Mouse (Mus musculus): ENCODE measurements around the gene Pth2.

Pth2 gene

GRCm38 (mm10) chr7:45167761-45168445 lies 12.9 kb upstream of the Pth2 start:
- in situ Hi-C loops (cut with MboI; ENCODE audit: unreplicated experiment in 2 of 2) = loop anchor here (5.0 kb wide), 2 partner anchors 34 to 134 kb away; partner anchors contain the start of gene Ccdc155 (in 1 of the 2)

- in situ Hi-C loops (cut with MboI; ENCODE audit: unreplicated experiment in 2 of 2) = loop anchor here (5.0 kb wide), 2 partner anchors 34 to 134 kb away; partner anchors contain the start of gene Ccdc155 (in 1 of the 2)
Measured at GRCm38 (mm10) chr7:45168656-45169055, 12.1 kb upstream of the Pth2 start.

GRCm38 (mm10) chr7:45169495-45169894 lies 11.3 kb upstream of the Pth2 start:
- in situ Hi-C loops (cut with MboI; ENCODE audit: unreplicated experiment in 2 of 2) = loop anchor here (5.0 kb wide), 2 partner anchors 33 to 133 kb away; partner anchors contain the start of gene Ccdc155 (in 1 of the 2)

GRCm38 (mm10) chr7:45172974-45173373 lies 7.8 kb upstream of the Pth2 start:
- in situ Hi-C loops (cut with MboI; ENCODE audit: unreplicated experiment in 2 of 2) = loop anchor here in 1 of 2 experiments (5.0 kb wide), 1 partner anchor 129 kb away; no protein-coding TSS in a partner anchor

- in situ Hi-C loops (cut with MboI; ENCODE audit: unreplicated experiment in 2 of 2) = loop anchor here in 1 of 2 experiments (5.0 kb wide), 1 partner anchor 129 kb away; no protein-coding TSS in a partner anchor
Measured at GRCm38 (mm10) chr7:45173772-45174171, 7.0 kb upstream of the Pth2 start.

GRCm38 (mm10) chr7:45174567-45175280 lies 6.1 kb upstream of the Pth2 start:
- in situ Hi-C loops (cut with MboI; ENCODE audit: unreplicated experiment in 2 of 2) = loop anchor here in 1 of 2 experiments (5.0 kb wide), 1 partner anchor 128 kb away; no protein-coding TSS in a partner anchor

- in situ Hi-C loops (cut with MboI; ENCODE audit: unreplicated experiment in 2 of 2) = no loop called here
Measured at GRCm38 (mm10) chr7:45175398-45175797, 5.4 kb upstream of the Pth2 start.

- in situ Hi-C loops (cut with MboI; ENCODE audit: unreplicated experiment in 2 of 2) = no loop called here
Measured at GRCm38 (mm10) chr7:45175929-45176328, 4.9 kb upstream of the Pth2 start.

GRCm38 (mm10) chr7:45176356-45176755 lies 4.4 kb upstream of the Pth2 start:
- in situ Hi-C loops (cut with MboI; ENCODE audit: unreplicated experiment in 2 of 2) = no loop called here

- in situ Hi-C loops (cut with MboI; ENCODE audit: unreplicated experiment in 2 of 2) = no loop called here
Measured at GRCm38 (mm10) chr7:45178550-45178949, 2.2 kb upstream of the Pth2 start.

GRCm38 (mm10) chr7:45179469-45179868 lies 1.3 kb upstream of the Pth2 start, which contains the start of gene Gfy:
Gene Gfy, minus strand, starts transcription at chr7:45179569.
- in situ Hi-C loops (cut with MboI; ENCODE audit: unreplicated experiment in 2 of 2) = no loop called here

- in situ Hi-C loops (cut with MboI; ENCODE audit: unreplicated experiment in 2 of 2) = no loop called here
Measured at GRCm38 (mm10) chr7:45181540-45181939, 745 bp downstream of the Pth2 start.

- in situ Hi-C loops (cut with MboI; ENCODE audit: unreplicated experiment in 2 of 2) = no loop called here
Measured at GRCm38 (mm10) chr7:45182199-45182601, 1.4 kb downstream of the Pth2 start.

- in situ Hi-C loops (cut with MboI; ENCODE audit: unreplicated experiment in 2 of 2) = no loop called here
Measured at GRCm38 (mm10) chr7:45182606-45183005, 1.8 kb downstream of the Pth2 start.

GRCm38 (mm10) chr7:45183672-45184071 lies 2.9 kb downstream of the Pth2 start:
- in situ Hi-C loops (cut with MboI; ENCODE audit: unreplicated experiment in 2 of 2) = no loop called here

- in situ Hi-C loops (cut with MboI; ENCODE audit: unreplicated experiment in 2 of 2) = no loop called here
Measured at GRCm38 (mm10) chr7:45185921-45186320, 5.1 kb downstream of the Pth2 start.

GRCm38 (mm10) chr7:45189600-45189999 lies 8.8 kb downstream of the Pth2 start:
- in situ Hi-C loops (cut with MboI; ENCODE audit: unreplicated experiment in 2 of 2) = no loop called here

GRCm38 (mm10) chr7:45190186-45190585 lies 9.4 kb downstream of the Pth2 start:
- in situ Hi-C loops (cut with MboI; ENCODE audit: unreplicated experiment in 2 of 2) = no loop called here

- in situ Hi-C loops (cut with MboI; ENCODE audit: unreplicated experiment in 2 of 2) = no loop called here
Measured at GRCm38 (mm10) chr7:45191161-45191560, 10.4 kb downstream of the Pth2 start.

GRCm38 (mm10) chr7:45191803-45192363 lies 11.1 kb downstream of the Pth2 start:
- in situ Hi-C loops (cut with MboI; ENCODE audit: unreplicated experiment in 2 of 2) = no loop called here

Measured in v-Abl transformed pro-B cells (cell line).